Mouse (Mus musculus): ENCODE measurements around the gene Arhgap32. TPM values are rescaled to one million over a fixed set of nuclear protein-coding genes. Genes with fewer than 3 reads are reported as not detected.

The Arhgap32 gene
- polyA plus RNA-seq, 1 experiment from 2014 or later: 7.7 TPM

DNA sequence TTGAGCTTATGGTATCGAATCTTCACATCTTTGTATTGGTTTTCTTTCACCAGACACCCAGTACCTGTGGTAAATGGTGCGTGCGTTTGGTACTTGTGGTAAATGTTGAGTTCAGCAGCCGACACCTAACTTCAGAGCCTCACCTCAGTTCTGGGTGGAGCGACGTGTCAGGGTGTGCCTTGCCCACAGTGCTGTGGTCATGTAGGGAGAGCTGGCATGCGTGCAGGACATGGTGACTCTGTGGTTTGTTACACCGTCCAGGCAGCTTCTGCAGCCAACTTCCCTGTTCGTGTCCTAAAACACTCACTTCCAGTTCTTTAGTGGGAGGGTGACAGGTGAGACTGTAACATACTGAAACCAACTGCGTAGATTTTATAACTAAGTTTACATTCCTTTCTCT, 123.5 kb downstream of the Arhgap32 start:
- WGBS: 85% methylated on average over 10 of the region's 10 CpGs
- Histone ChIP-seq H3K9me3 (ENCODE audit: low read depth, low read length) (no peaks in the 10 kb centered on the region), H3K4me1 (ENCODE audit: insufficient read depth) (no peaks in the 10 kb centered on the region), H3K4me2 (no peak overlapping the region), H3K4me3 (ENCODE audit: low read depth, low read length) (no peak overlapping the region), H3K9ac (no peak overlapping the region), H3K27me3 (ENCODE audit: insufficient read depth, low read length) (no peaks in the 10 kb centered on the region), H3K36me3 (ENCODE audit: insufficient read depth) (no peaks in the 10 kb centered on the region; the same call in 1 of the 2 replicates), H3K27ac (ENCODE audit: low read depth) (no peak overlapping the region)
- ATAC-seq (ENCODE audit: insufficient read depth): no peak
- DNase-seq: no peak
- no peak for TF ChIP-seq CTCF (IDR thresholded peaks at IDR 0.05; ENCODE audit: low read depth)

DNA sequence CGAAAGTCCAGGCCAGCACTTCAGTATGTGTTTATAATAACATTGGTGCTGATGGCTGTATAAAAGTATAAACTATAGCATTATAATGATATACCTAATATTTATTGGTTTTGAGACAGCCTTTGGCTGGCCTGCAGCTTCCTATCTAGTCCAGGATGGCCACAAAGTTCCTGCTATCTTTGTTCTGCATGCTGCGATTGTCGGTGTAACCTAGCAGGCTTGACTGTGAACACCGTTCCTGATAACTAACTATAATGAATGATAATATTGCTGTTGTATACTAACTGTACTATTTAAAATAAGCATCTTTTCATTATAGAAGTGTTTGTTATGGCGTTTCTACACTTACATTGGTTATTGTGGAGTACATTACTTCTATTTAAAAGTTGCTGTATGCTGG, 124.5 kb downstream of the Arhgap32 start:
- Histone ChIP-seq H3K27me3 (ENCODE audit: insufficient read depth, low read length) (no peaks in the 10 kb centered on the region), H3K4me2 (no peak overlapping the region), H3K9me3 (ENCODE audit: low read depth, low read length) (no peaks in the 10 kb centered on the region), H3K36me3 (ENCODE audit: insufficient read depth) (no peaks in the 10 kb centered on the region; the same call in 1 of the 2 replicates), H3K4me1 (ENCODE audit: insufficient read depth) (no peaks in the 10 kb centered on the region), H3K4me3 (ENCODE audit: low read depth, low read length) (no peak overlapping the region), H3K9ac (no peak overlapping the region), H3K27ac (ENCODE audit: low read depth) (no peak overlapping the region)
- DNase-seq: no peak
- 73% methylated on average over 5 of the region's 5 CpGs for WGBS
- no peak for TF ChIP-seq CTCF (IDR thresholded peaks at IDR 0.05; ENCODE audit: low read depth)
- no peak for ATAC-seq (ENCODE audit: insufficient read depth)

DNA sequence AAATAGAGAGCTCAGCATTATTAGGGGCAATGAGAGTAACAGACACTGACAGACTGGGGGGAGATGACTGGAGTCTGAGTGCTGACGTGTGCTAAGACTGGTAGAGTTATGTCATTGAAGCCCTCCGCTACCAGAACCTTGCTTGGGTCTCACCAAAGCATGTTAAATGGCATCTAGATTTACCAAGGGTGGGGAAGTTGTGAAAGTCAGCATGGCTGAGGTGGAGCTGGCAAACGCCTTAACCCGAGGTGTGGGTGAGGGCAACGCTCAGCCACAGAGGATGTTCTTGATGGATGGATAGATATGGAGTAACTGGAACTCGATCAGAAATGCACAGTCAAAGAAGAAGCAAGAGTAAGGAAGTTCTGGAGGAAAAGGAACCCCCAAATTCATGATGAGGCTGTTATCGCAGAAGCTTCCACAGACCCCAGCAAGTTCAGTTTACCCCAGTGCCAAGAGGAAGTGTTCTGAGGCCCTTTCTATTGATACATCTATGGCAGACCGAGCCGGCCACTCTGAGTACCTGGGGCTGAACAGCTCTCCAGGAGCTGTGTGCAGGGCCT, 125.8 kb downstream of the Arhgap32 start:
- H3K36me3 ChIP-seq (ENCODE audit: insufficient read depth): no peaks in the 10 kb centered on the region; the same call in 1 of the 2 replicates
- 71% methylated on average over 9 of the region's 9 CpGs for WGBS
- no peaks in the 10 kb centered on the region for H3K9me3 ChIP-seq (ENCODE audit: low read depth, low read length)
- H3K9ac ChIP-seq: no peak overlapping the region
- no peak for ATAC-seq (ENCODE audit: insufficient read depth)
- no peaks in the 10 kb centered on the region for H3K27me3 ChIP-seq (ENCODE audit: insufficient read depth, low read length)
- H3K4me3 ChIP-seq (ENCODE audit: low read depth, low read length): no peak overlapping the region
- H3K4me2 ChIP-seq: no peak overlapping the region
- H3K27ac ChIP-seq (ENCODE audit: low read depth): no peak overlapping the region
- DNase-seq: no peak
- no peaks in the 10 kb centered on the region for H3K4me1 ChIP-seq (ENCODE audit: insufficient read depth)
- TF ChIP-seq CTCF (IDR thresholded peaks at IDR 0.05; ENCODE audit: low read depth): no peak

DNA sequence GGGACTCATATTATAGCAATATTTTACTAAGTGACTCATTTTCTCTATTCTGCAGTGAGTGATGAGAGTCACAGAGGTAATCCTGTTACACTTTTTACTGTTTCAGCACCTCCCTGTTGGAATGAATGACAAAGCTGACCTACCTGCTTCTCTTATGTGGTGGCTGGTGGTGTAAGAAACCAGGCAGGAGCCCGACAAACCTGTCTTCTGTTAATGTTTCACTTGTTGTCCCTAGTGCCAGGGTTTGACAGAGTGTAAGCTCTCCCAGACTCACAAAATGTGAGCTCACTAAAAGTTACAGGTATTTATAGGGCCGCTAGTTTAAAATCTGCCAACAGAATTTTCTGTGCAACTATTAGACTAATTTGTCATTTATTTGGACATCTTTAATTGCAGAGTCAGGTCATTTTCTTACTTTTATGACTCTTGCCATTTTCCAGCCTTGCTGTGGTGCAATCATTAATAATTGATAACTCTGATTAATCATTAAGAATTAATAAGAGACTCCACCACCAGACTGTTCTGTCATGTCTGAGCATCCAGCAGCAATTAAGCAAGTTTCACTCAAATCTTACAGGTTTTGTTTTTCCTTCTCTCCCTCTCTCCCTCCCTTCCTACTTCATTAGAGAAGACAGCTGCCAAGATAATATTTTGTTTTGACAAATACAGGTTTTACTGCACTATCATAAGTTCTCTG, 127.1 kb downstream of the Arhgap32 start:
- Histone ChIP-seq H3K4me1 (ENCODE audit: insufficient read depth) (no peaks in the 10 kb centered on the region), H3K36me3 (ENCODE audit: insufficient read depth) (peaks cover 7% of the 10 kb centered on the region), H3K9ac (no peak overlapping the region), H3K9me3 (ENCODE audit: low read depth, low read length) (no peaks in the 10 kb centered on the region), H3K4me2 (no peak overlapping the region), H3K27me3 (ENCODE audit: insufficient read depth, low read length) (no peaks in the 10 kb centered on the region), H3K27ac (ENCODE audit: low read depth) (no peak overlapping the region), H3K4me3 (ENCODE audit: low read depth, low read length) (no peak overlapping the region)
- ATAC-seq (ENCODE audit: insufficient read depth) (no peak), DNase-seq (peak; percentile 57)
- 57% methylated on average over 2 of the region's 2 CpGs for WGBS
- TF ChIP-seq CTCF (IDR thresholded peaks at IDR 0.05; ENCODE audit: low read depth): no peak

DNA sequence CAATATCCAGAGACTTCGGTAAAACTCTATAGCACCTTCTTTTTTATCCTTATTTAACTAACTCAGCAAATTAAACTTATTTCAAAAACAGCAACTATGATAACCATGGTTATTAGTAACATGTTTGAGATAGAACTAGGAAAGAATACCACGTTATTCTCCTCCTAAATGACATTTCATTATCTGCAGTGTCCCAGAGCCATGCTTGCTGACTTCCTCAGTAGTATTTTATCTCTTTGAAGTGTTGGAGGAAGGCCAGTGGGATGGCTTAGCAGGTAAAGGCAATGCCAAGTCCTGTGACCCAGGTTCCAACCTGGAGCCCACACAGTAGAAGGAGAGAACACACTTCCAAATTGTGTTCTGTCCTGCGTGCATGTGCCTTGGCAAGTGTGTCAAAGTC, 129.3 kb downstream of the Arhgap32 start:
- no peak overlapping the region for H3K9ac ChIP-seq
- peaks cover 18% of the 10 kb centered on the region for H3K36me3 ChIP-seq (ENCODE audit: insufficient read depth)
- ATAC-seq (ENCODE audit: insufficient read depth) (no peak), DNase-seq (no peak)
- H3K4me1 ChIP-seq (ENCODE audit: insufficient read depth): no peaks in the 10 kb centered on the region
- H3K9me3 ChIP-seq (ENCODE audit: low read depth, low read length): no peaks in the 10 kb centered on the region
- no peak overlapping the region for H3K27ac ChIP-seq (ENCODE audit: low read depth)
- 84% methylated on average over 3 of the region's 3 CpGs for WGBS
- no peaks in the 10 kb centered on the region for H3K27me3 ChIP-seq (ENCODE audit: insufficient read depth, low read length)
- no peak overlapping the region for H3K4me2 ChIP-seq
- no peak for TF ChIP-seq CTCF (IDR thresholded peaks at IDR 0.05; ENCODE audit: low read depth)
- H3K4me3 ChIP-seq (ENCODE audit: low read depth, low read length): no peak overlapping the region

DNA sequence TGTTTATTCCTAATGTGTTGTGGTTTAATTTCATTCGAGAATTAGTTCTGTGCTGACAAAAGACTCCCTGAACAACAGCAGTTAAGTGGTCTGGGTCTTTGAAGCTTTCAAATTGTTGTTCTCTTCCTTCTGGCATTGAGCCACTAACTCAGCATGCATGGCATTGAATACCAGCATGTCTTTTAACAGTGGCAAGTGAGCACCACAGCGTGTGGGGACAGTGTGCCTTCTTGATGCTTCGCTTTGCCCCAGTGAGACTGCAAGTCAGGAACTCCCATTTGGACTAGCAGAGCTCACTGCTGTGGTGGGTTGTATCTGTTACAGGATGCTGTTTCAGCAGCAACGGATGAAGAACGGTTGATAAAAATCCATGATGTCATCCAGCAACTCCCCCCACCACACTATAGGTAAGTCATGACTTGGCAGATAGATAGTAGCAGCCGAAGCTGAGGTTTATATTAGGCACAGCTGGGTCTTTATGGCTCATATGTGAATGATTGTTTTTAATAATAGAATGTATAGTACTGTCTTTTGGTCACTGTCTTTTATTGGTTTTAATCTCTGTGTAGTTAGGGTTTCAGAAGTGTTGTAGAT, 130.3 kb downstream of the Arhgap32 start:
- no peaks in the 10 kb centered on the region for H3K4me1 ChIP-seq (ENCODE audit: insufficient read depth)
- DNase-seq: no peak
- H3K9me3 ChIP-seq (ENCODE audit: low read depth, low read length): no peaks in the 10 kb centered on the region
- TF ChIP-seq CTCF (IDR thresholded peaks at IDR 0.05; ENCODE audit: low read depth): no peak
- no peaks in the 10 kb centered on the region for H3K27me3 ChIP-seq (ENCODE audit: insufficient read depth, low read length)
- H3K4me3 ChIP-seq (ENCODE audit: low read depth, low read length): no peak overlapping the region
- no peak for ATAC-seq (ENCODE audit: insufficient read depth)
- peaks cover 27% of the 10 kb centered on the region for H3K36me3 ChIP-seq (ENCODE audit: insufficient read depth)
- no peak overlapping the region for H3K4me2 ChIP-seq
- 71% methylated on average over 6 of the region's 6 CpGs for WGBS
- H3K9ac ChIP-seq: no peak overlapping the region
- no peak overlapping the region for H3K27ac ChIP-seq (ENCODE audit: low read depth)

DNA sequence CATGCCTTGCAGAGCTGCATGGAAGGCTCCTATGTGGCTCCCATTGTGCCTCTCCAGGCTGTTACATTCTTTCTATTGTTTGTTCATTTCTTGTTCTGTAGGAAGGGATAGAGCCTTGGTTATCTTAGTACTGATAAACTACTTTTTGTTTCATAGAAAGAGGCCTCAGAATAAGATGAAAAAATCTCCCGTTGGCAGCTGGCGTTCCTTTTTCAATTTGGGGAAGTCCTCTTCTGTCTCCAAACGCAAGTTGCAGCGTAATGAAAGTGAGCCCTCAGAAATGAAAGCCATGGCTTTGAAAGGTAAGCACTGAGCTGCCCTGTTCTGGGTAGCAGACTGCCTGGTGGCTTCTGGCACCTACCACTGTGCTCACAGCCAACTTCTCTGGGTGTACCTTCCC, 134.6 kb downstream of the Arhgap32 start:
- Histone ChIP-seq H3K4me1 (ENCODE audit: insufficient read depth) (no peaks in the 10 kb centered on the region), H3K36me3 (ENCODE audit: insufficient read depth) (peaks cover 45% of the 10 kb centered on the region), H3K27ac (ENCODE audit: low read depth) (no peak overlapping the region), H3K9me3 (ENCODE audit: low read depth, low read length) (no peaks in the 10 kb centered on the region), H3K4me3 (ENCODE audit: low read depth, low read length) (no peak overlapping the region), H3K9ac (no peak overlapping the region), H3K27me3 (ENCODE audit: insufficient read depth, low read length) (no peaks in the 10 kb centered on the region), H3K4me2 (no peak overlapping the region)
- no peak for TF ChIP-seq CTCF (IDR thresholded peaks at IDR 0.05; ENCODE audit: low read depth)
- DNase-seq: no peak
- no peak for ATAC-seq (ENCODE audit: insufficient read depth)
- 80% methylated on average over 4 of the region's 4 CpGs for WGBS
